Mouse (Mus musculus): Measurements from ENCODE around the gene Rnls.

GRCm38 (mm10) chr19:33270231-33270630 is 121.9 kb downstream of the Rnls start:
- TF ChIP-seq CTCF (IDR thresholded peaks at IDR 0.05; ENCODE audit: control insufficient read depth, insufficient read depth, insufficient replicate concordance, low read depth, low read length), result no peak
- no peak for TF ChIP-seq POLR2A (IDR thresholded peaks at IDR 0.05; ENCODE audit: control insufficient read depth, low read depth, low read length)

All from testis, adult 2 months (tissue).